9 mouse cellular contexts compared by ENCODE assay signal in genomic region chr1:88357458-88358090, GRCm38 (mm10). TPM values are rescaled to one million over a fixed set of nuclear protein-coding genes. Genes with fewer than 3 reads are reported as not detected.
DNase-seq lines count a peak whose midpoint lies in the region; ATAC-seq and TF ChIP-seq lines count a peak whose summit lies in the region.
"Had no signal": no experiment of that assay in that cellular context is flagged by ENCODE, and none has a peak within 500 bp of the region (broad histone marks: within the 10 kb centered on the region; RNA-seq: fewer than 3 reads in every experiment).

No protein-coding gene starts in this region.

- no peaks in the 10 kb centered on the region for H3K36me3 ChIP-seq in kidney, embryonic 15.5 days
- H3K36me3 ChIP-seq in limb, embryonic 14.5 days (ENCODE audit: control insufficient read depth, insufficient read depth, low read length) = no peaks in the 10 kb centered on the region

- no peak overlapping the region for H3K9ac ChIP-seq in kidney, embryonic 15.5 days
- no peak overlapping the region for H3K9ac ChIP-seq in limb, embryonic 14.5 days (ENCODE audit: low read depth, low read length, severe bottlenecking)

- 56% methylated on average over 6 of the region's 6 CpGs for WGBS in kidney, embryonic 15.5 days
- WGBS in limb, embryonic 14.5 days = 41% methylated on average over 6 of the region's 6 CpGs

- TF ChIP-seq POLR2A in limb, embryonic 14.5 days (IDR thresholded peaks at IDR 0.05; ENCODE audit: borderline replicate concordance, extremely low read depth, insufficient read depth, insufficient read length) = no peak

- no peak overlapping the region for H3K4me3 ChIP-seq in kidney, embryonic 15.5 days (replicated peaks)
- no peak overlapping the region for H3K4me3 ChIP-seq in limb, embryonic 14.5 days (replicated peaks; ENCODE audit: low read length)

- intact Hi-C loops in gastrocnemius, postnatal 14 days (cut with DNase I; ENCODE audit: low total_unique reads) = loop anchor here (10.0 kb wide), 1 partner anchor 347 kb away; the partner anchor contains the start of gene Arl4c

- H3K4me2 ChIP-seq in kidney, embryonic 15.5 days = no peak overlapping the region
- no peak overlapping the region for H3K4me2 ChIP-seq in limb, embryonic 14.5 days (replicated peaks; ENCODE audit: low read depth, low read length, severe bottlenecking)

- peak; percentile 60; the same call in 1 of the 2 replicates for ATAC-seq in kidney, embryonic 15.5 days (replicated peaks; ENCODE audit: low FRiP score)
- ATAC-seq in limb, embryonic 14.5 days (ENCODE audit: low FRiP score, low read depth) = peak; percentile 85

- peaks cover 9% of the 10 kb centered on the region; the same call in 1 of the 2 replicates for H3K4me1 ChIP-seq in kidney, embryonic 15.5 days
- H3K4me1 ChIP-seq in limb, embryonic 14.5 days (ENCODE audit: control insufficient read depth, insufficient read depth, low read length) = no peaks in the 10 kb centered on the region

- no peaks in the 10 kb centered on the region for H3K27me3 ChIP-seq in kidney, embryonic 15.5 days
- H3K27me3 ChIP-seq in limb, embryonic 14.5 days (ENCODE audit: control insufficient read depth, insufficient read depth, low read length) = no peaks in the 10 kb centered on the region

- H3K9me3 ChIP-seq in kidney, embryonic 15.5 days (replicated peaks) = no peaks in the 10 kb centered on the region
- H3K9me3 ChIP-seq in limb, embryonic 14.5 days (ENCODE audit: control insufficient read depth, low read length) = no peaks in the 10 kb centered on the region

- DNase-seq in 416B (ENCODE audit: low read depth) = peak; percentile 77
- peak; percentile 85 for DNase-seq in NIH3T3 (ENCODE audit: low read depth)
- peak; percentile 76 to 91 for DNase-seq in cerebellum, postnatal 36 days
- DNase-seq in gastrocnemius, postnatal 14 days = peak; percentile 8
- DNase-seq in limb, embryonic 14.5 days (ENCODE audit: low spot score) = peak; percentile 90
- peak; percentile 69 for DNase-seq in neural tube, embryonic 10.5 days (ENCODE audit: extremely low spot score, low spot score)
- peak; percentile 42 for DNase-seq in thymus, postnatal 25 days

- 0 out of 2 replicates have a peak overlapping the region, but pooled peaks have one; percentile 25 for H3K27ac ChIP-seq in kidney, embryonic 15.5 days
- H3K27ac ChIP-seq in limb, embryonic 14.5 days (replicated peaks; ENCODE audit: low read depth, low read length) = no peak overlapping the region

RNA-seq across cellular contexts. Expression of gene Spp2, which starts 49.2 kb away (rescaled TPM):
- not detected for total RNA-seq in gastrocnemius, postnatal 14 days (2021)
- 56.5 and 62.0 TPM in 2 replicates for polyA plus RNA-seq in kidney, embryonic 15.5 days (2015; fragmentation: Nextera tagmentation; extraction: Ambion mirVana)
- polyA plus RNA-seq in limb, embryonic 14.5 days (2012; rRNA removed) = 1.5 and 1.6 TPM in 2 replicates
- polyA plus RNA-seq in limb, embryonic 14.5 days (2014; fragmentation: Nextera tagmentation; extraction: Ambion mirVana) = not detected in 2 replicates
- total RNA-seq: layer of hippocampus, postnatal 36 days had no signal

Comparison
In these comparisons a context has a peak if more than half of its experiments do, and no peak if none do; other contexts are left out.
1. DNase-seq: peak in every context shown above with its lines; median percentile 90 in limb, embryonic 14.5 days; 85 in NIH3T3; 84 in cerebellum, postnatal 36 days; 77 in 416B; 69 in neural tube, embryonic 10.5 days; 42 in thymus, postnatal 25 days; 8 in gastrocnemius, postnatal 14 days.
2. RNA of gene Spp2, which starts 49.2 kb away (polyA plus RNA-seq): 56.5 to 62.0 TPM in kidney, embryonic 15.5 days; 1.5 to 1.6 TPM in limb, embryonic 14.5 days; every median in the first group is over 10 times any median in the second.